Mouse (Mus musculus): ENCODE measurements around the gene Fzd10.

Gene Fzd10

DNA sequence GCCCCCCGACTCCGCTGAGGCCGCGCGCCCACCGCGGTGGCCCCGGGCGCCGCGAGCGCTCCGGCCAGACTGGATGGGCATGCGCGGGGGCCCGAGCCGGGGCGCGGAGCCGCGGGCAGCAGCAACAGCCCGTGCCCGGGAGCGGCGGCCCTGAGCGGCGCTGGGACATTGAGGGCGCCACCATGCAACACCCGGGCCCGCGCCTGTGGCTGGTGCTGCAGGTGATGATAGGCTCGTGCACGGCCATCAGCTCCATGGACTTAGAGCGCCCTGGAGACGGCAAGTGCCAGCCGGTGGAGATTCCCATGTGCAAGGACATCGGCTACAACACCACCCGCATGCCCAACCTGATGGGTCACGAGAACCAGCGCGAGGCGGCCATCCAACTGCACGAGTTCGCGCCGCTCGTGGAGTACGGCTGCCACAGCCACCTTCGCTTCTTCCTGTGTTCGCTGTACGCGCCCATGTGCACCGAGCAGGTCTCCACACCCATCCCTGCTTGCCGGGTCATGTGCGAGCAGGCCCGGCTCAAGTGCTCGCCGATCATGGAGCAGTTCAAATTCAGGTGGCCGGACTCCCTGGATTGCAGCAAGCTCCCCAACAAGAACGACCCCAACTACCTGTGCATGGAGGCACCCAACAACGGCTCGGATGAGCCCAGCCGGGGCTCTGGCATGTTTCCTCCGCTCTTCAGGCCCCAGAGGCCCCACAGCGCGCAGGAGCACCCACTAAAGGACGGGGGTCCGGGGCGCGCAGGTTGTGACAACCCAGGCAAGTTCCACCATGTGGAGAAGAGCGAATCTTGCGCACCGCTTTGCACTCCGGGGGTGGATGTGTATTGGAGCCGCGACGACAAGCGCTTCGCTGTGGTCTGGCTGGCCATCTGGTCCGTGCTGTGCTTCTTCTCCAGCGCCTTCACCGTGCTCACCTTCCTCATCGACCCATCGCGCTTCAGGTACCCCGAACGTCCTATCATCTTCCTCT is 684 bp downstream of the Fzd10 start:
- peak in 1 of 2 experiments; percentile 36 for DNase-seq (ENCODE audit: low spot score in 2 of 2)

DNA sequence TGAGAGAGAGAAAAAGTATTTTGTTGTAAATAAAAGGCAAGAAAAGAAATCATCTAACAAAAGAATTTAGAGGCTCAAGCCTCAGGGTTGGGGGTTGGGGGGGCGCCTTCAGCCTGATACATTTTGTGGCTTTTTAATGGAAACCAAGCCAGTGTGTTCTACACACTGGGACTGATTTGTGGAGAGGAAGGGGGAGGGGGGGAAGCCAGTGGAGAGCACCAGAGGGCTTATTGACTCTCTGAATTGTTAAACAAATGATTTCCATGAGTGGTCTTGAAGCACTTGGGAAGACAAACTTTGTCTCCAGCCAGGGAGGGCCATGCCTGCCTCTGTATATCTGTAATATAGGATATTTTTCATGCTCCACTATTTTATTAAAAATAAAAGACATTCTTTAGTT is 3.0 kb downstream of the Fzd10 start:
- no peak for DNase-seq (ENCODE audit: low spot score in 2 of 2)

DNA sequence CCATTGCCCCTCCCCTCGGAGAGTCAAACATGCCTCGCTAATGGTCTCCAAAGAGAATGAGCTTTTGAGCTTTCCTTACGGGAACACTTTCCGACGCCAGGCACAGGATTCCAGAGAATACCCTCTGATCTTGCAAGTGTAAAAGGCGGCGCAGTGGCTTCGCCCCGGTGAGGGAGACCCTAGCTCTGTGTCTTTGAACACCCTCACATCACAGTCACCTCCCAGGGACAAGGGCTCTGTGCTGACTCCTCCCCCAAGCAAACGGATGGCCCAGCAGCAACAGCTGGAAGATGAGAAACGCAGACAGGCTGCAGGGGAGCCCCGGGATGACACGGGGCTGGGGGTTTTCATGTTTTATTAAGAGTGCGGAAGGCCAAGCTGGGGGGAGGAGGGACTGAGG is 6.0 kb downstream of the Fzd10 start:
- no peak for DNase-seq (ENCODE audit: low spot score in 2 of 2)

- DNase-seq (ENCODE audit: low spot score in 2 of 2), result no peak
These were observed 8.4 kb downstream of the Fzd10 start for GRCm38 (mm10) chr5:128609091-128609490.

DNA sequence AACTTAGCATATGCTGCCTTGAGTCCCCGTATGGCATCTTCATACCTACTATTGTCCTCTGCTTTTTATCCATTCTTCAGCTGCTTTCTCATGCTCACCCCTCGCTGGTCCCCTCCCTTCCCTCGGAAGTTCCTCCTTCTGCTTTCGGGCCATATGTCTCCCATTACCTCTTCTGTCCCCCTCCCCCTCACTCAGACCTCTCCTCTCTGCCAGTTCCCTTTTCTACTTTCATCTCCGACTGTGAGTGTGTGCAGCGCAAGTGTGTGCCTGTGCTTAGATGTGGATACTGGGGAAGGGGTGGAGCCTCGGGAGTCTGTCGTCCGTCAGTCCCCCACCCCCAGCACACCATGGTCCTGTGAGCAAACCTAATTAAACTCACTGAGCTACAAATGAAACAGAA is 17.0 kb downstream of the Fzd10 start:
- DNase-seq (ENCODE audit: low spot score in 2 of 2), result peak in 1 of 2 experiments; percentile 39

- DNase-seq (ENCODE audit: low spot score in 2 of 2), result no peak
These were observed 19.3 kb downstream of the Fzd10 start for GRCm38 (mm10) chr5:128619987-128620386.

- DNase-seq (ENCODE audit: low spot score in 2 of 2), result no peak
These were observed 19.8 kb downstream of the Fzd10 start for GRCm38 (mm10) chr5:128620408-128620807.

DNA sequence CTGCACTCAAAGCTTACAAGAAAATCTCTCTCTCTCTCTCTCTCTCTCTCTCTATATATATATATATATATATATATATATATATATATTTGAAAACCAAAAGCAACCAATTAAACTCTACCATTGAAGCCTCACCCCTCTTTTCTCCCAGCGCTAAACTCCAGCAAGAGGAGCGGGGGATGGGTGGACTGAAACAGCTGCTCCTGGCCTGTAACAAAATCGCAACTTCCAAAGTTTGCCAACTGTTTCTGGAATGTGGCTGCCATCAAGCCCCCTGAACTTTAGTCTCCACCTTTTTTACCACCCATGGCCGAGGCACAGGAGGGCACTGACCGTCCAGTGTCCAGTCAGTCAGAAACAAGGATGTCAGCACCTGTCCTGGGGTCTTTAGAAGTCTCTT is 27.1 kb downstream of the Fzd10 start:
- DNase-seq (ENCODE audit: low spot score in 2 of 2), result no peak

DNA sequence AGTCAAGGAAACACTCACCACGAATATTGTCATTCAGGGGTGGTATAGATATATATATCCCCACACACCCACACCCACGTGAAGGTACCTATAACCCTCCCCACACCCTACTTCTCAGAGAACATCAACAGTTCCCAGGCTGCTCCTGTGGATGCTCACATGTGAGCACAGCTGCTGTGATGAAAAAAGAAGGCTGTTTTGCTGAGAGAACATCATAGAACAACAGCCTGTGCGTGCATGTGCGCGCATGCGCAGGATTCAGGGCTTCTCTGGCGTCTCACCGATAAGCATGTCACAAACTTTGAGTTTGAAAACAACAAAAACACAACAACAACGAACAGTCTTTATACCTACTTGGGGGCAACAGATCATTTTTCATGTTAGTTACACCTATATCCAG is 36.0 kb downstream of the Fzd10 start:
- DNase-seq (ENCODE audit: low spot score in 2 of 2), result no peak

GRCm38 (mm10) chr5:128637071-128638015 is 36.7 kb downstream of the Fzd10 start:
- no peak for DNase-seq (ENCODE audit: low spot score in 2 of 2)

DNA sequence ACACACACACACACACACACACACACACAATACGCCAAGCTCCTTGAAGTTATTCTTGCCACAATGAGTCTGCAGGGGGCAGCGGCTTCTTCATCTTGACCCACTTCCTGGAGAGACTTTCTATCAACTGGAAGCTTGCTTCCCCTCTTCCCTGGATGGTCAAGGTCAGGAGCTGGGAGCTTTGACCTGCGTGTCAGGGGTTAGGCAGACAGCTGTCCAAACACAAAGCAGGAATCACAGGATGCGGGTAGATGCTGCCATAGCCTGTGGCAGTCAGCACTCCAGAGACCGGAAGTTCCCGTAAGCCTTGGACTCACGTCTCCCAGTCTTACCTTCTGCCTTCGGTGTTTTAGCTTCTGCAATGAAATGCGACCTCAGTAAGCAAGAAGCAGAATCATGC is 38.1 kb downstream of the Fzd10 start:
- DNase-seq (ENCODE audit: low spot score in 2 of 2), result no peak

GRCm38 (mm10) chr5:128643065-128643464 is 42.4 kb downstream of the Fzd10 start:
- peak in 1 of 2 experiments; percentile 36 for DNase-seq (ENCODE audit: low spot score in 2 of 2)

GRCm38 (mm10) chr5:128645720-128646119 is 45.1 kb downstream of the Fzd10 start:
- no peak for DNase-seq (ENCODE audit: low spot score in 2 of 2)

GRCm38 (mm10) chr5:128646286-128646685 is 45.6 kb downstream of the Fzd10 start:
- DNase-seq (ENCODE audit: low spot score in 2 of 2), result no peak

- no peak for DNase-seq (ENCODE audit: low spot score in 2 of 2)
These were observed 46.6 kb downstream of the Fzd10 start for GRCm38 (mm10) chr5:128647221-128647730.

- DNase-seq (ENCODE audit: low spot score in 2 of 2), result no peak
These were observed 48.8 kb downstream of the Fzd10 start for GRCm38 (mm10) chr5:128649336-128649897.

Measured in right cerebral cortex, postnatal 10 days (tissue).